Mouse (Mus musculus): Measurements from ENCODE around the gene Crygc. TPM values are rescaled to one million over a fixed set of nuclear protein-coding genes. Genes with fewer than 3 reads are reported as not detected.

Gene Crygc
- total and polyA plus RNA-seq, 3 experiments: not detected

DNA sequence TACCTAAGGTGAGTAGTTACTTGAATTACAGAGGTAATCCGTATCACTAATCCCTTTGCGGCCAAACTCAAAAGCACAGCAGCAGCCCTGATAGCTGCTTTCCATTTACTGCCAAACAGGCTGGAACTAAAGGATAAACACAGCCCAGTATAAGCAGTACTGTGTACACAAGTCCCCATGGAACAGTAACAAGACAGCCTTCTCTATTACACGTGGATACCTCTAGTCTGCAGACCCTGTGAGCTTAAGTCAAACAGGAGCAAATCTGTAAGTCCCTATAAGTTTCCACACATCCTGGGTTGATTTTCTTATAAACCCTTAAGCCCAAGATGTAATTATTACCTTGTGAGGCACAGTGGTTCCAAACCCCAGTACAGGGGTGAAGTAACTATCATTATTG, 38.0 kb downstream of the Crygc start:
- Histone ChIP-seq H3K4me3 (ENCODE audit: low read depth, low read length) (no peak overlapping the region), H3K9me3 (replicated peaks) (no peaks in the 10 kb centered on the region), H3K4me1 (ENCODE audit: insufficient read depth, low read depth, low read length) (no peaks in the 10 kb centered on the region), H3K36me3 (replicated peaks) (no peaks in the 10 kb centered on the region), H3K27me3 (ENCODE audit: insufficient read depth, low read length) (0 out of 2 replicates have a peak, but pooled peaks cover 8% of the 10 kb centered on the region)
- TF ChIP-seq GATA1 (IDR thresholded peaks at IDR 0.05; ENCODE audit: borderline replicate concordance, low read length): no peak
- TF ChIP-seq POLR2AphosphoS5 (IDR thresholded peaks at IDR 0.05; ENCODE audit: insufficient replicate concordance, low read depth, low read length): no peak
- TF ChIP-seq CTCF (IDR thresholded peaks at IDR 0.05; ENCODE audit: low read depth, low read length): no peak
- TF ChIP-seq TAL1 (conservative IDR thresholded peaks at IDR 0.05; ENCODE audit: low read depth, low read length): no peak
- no peak for TF ChIP-seq GATA2 (IDR thresholded peaks at IDR 0.05; ENCODE audit: borderline replicate concordance, low read depth, low read length)
- no peak for DNase-seq (ENCODE audit: low spot score)
- no peak for ATAC-seq (ENCODE audit: extremely low read depth, insufficient number of reproducible peaks, low FRiP score, poor library complexity, severe bottlenecking)

- no peaks in the 10 kb centered on the region for H3K36me3 ChIP-seq (replicated peaks)
- H3K4me1 ChIP-seq (ENCODE audit: insufficient read depth, low read depth, low read length): no peaks in the 10 kb centered on the region
- ATAC-seq (ENCODE audit: extremely low read depth, insufficient number of reproducible peaks, low FRiP score, poor library complexity, severe bottlenecking) (no peak), DNase-seq (ENCODE audit: low spot score) (no peak)
- no peaks in the 10 kb centered on the region for H3K9me3 ChIP-seq (replicated peaks)
- H3K4me3 ChIP-seq (ENCODE audit: low read depth, low read length): no peak within 1 kb of the TSS
- TF ChIP-seq POLR2AphosphoS5 (IDR thresholded peaks at IDR 0.05; ENCODE audit: insufficient replicate concordance, low read depth, low read length): no peak
- no peak for TF ChIP-seq CTCF (IDR thresholded peaks at IDR 0.05; ENCODE audit: low read depth, low read length)
- no peak for TF ChIP-seq TAL1 (conservative IDR thresholded peaks at IDR 0.05; ENCODE audit: low read depth, low read length)
- no peak for TF ChIP-seq GATA2 (IDR thresholded peaks at IDR 0.05; ENCODE audit: borderline replicate concordance, low read depth, low read length)
- no peak for TF ChIP-seq GATA1 (IDR thresholded peaks at IDR 0.05; ENCODE audit: borderline replicate concordance, low read length)
- H3K27me3 ChIP-seq (ENCODE audit: insufficient read depth, low read length): peaks cover 2% of the 10 kb centered on the region; the same call in 1 of the 2 replicates
Observed at GRCm38 (mm10) chr1:65032641-65033040, 40.8 kb downstream of the Crygc start, which contains the start of gene Akr1cl. Gene Akr1cl, minus strand, starts transcription at chr1:65032759.

DNA sequence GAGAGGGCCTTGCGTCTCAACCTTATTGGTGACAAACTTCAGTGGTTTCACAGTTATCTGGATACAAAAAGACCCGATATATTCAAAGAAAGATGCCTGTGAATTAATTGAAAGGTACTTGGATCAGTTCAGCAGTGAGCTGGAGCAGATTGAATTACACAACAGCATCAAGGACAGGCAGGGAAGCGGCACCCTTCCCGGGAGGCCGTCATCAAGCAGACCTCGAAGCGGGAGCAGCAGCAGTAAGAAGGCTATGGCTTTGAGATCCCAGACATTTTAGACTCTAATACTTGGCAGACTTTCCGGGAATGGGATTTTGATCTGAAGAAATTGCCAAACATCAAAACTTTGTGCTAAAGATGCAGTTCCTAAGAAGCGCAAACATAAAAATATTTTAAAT, 45.3 kb downstream of the Crygc start:
- no peaks in the 10 kb centered on the region for H3K9me3 ChIP-seq (replicated peaks)
- H3K27me3 ChIP-seq (ENCODE audit: insufficient read depth, low read length): peaks cover 5% of the 10 kb centered on the region
- DNase-seq (ENCODE audit: low spot score) (no peak), ATAC-seq (ENCODE audit: extremely low read depth, insufficient number of reproducible peaks, low FRiP score, poor library complexity, severe bottlenecking) (no peak)
- no peak overlapping the region for H3K4me3 ChIP-seq (ENCODE audit: low read depth, low read length)
- no peaks in the 10 kb centered on the region for H3K4me1 ChIP-seq (ENCODE audit: insufficient read depth, low read depth, low read length)
- no peaks in the 10 kb centered on the region for H3K36me3 ChIP-seq (replicated peaks)
- no peak for TF ChIP-seq POLR2AphosphoS5 (IDR thresholded peaks at IDR 0.05; ENCODE audit: insufficient replicate concordance, low read depth, low read length)

Other genes with a start within 250 kb of the Crygc start
- 25.8 and 33.5 TPM in 2 replicates for gene Plekhm3, start 116.9 kb downstream of the Crygc start, total RNA-seq (2014; fragmentation: Nextera tagmentation)
- gene Plekhm3, start 116.9 kb downstream of the Crygc start, total RNA-seq (2017): 5.6 and 8.0 TPM in 2 replicates
- gene Plekhm3, start 116.9 kb downstream of the Crygc start, polyA plus RNA-seq (2012): 2.9 and 3.0 TPM in 2 replicates
- gene Akr1cl, start 40.9 kb downstream of the Crygc start, total RNA-seq (2014; fragmentation: Nextera tagmentation): not detected in 2 replicates
- gene Akr1cl, start 40.9 kb downstream of the Crygc start, total RNA-seq (2017): 0.27 and 0.46 TPM in 2 replicates
- gene Akr1cl, start 40.9 kb downstream of the Crygc start, polyA plus RNA-seq (2012): not detected in 2 replicates
- not detected in 2 replicates for gene Cryge, start 22.5 kb downstream of the Crygc start, total RNA-seq (2014; fragmentation: Nextera tagmentation)
- gene Cryge, start 22.5 kb downstream of the Crygc start, total RNA-seq (2017): 0.76 TPM in 1 of 2 replicates, not detected in the other
- not detected in 2 replicates for gene Cryge, start 22.5 kb downstream of the Crygc start, polyA plus RNA-seq (2012)
- not detected in 2 replicates for gene Crygd, start 10.2 kb downstream of the Crygc start, total RNA-seq (2014; fragmentation: Nextera tagmentation)
- 0.49 TPM in 1 of 2 replicates, not detected in the other for gene Crygd, start 10.2 kb downstream of the Crygc start, total RNA-seq (2017)
- not detected in 2 replicates for gene Crygd, start 10.2 kb downstream of the Crygc start, polyA plus RNA-seq (2012)
- gene Crygb, start 8.6 kb upstream of the Crygc start, total RNA-seq (2014; fragmentation: Nextera tagmentation): not detected in 2 replicates
- gene Crygb, start 8.6 kb upstream of the Crygc start, total RNA-seq (2017): not detected in 2 replicates
- not detected in 2 replicates for gene Crygb, start 8.6 kb upstream of the Crygc start, polyA plus RNA-seq (2012)
- gene Cryga, start 29.7 kb upstream of the Crygc start, total RNA-seq (2014; fragmentation: Nextera tagmentation): not detected in 2 replicates
- not detected in 2 replicates for gene Cryga, start 29.7 kb upstream of the Crygc start, total RNA-seq (2017)
- gene Cryga, start 29.7 kb upstream of the Crygc start, polyA plus RNA-seq (2012): not detected in 2 replicates
- gene Gm28845, start 45.9 kb upstream of the Crygc start, total RNA-seq (2014; fragmentation: Nextera tagmentation): not detected in 2 replicates
- gene Gm28845, start 45.9 kb upstream of the Crygc start, total RNA-seq (2017): not detected in 2 replicates
- gene Gm28845, start 45.9 kb upstream of the Crygc start, polyA plus RNA-seq (2012): not detected in 2 replicates
- gene D630023F18Rik, start 49.5 kb upstream of the Crygc start, total RNA-seq (2014; fragmentation: Nextera tagmentation): 1.1 TPM in 1 of 2 replicates, not detected in the other
- 0.05 and 0.06 TPM in 2 replicates for gene D630023F18Rik, start 49.5 kb upstream of the Crygc start, total RNA-seq (2017)
- gene D630023F18Rik, start 49.5 kb upstream of the Crygc start, polyA plus RNA-seq (2012): 0.07 TPM in 1 of 2 replicates, not detected in the other
- 24.2 and 29.9 TPM in 2 replicates for gene Idh1, start 112.8 kb upstream of the Crygc start, total RNA-seq (2014; fragmentation: Nextera tagmentation)
- 102 and 111 TPM in 2 replicates for gene Idh1, start 112.8 kb upstream of the Crygc start, total RNA-seq (2017)
- 1.2 and 1.9 TPM in 2 replicates for gene Idh1, start 112.8 kb upstream of the Crygc start, polyA plus RNA-seq (2012)
- 81.1 and 84.0 TPM in 2 replicates for gene Pikfyve, start 113.0 kb upstream of the Crygc start, total RNA-seq (2014; fragmentation: Nextera tagmentation)
- gene Pikfyve, start 113.0 kb upstream of the Crygc start, total RNA-seq (2017): 81.3 and 95.4 TPM in 2 replicates
- 54.1 and 56.3 TPM in 2 replicates for gene Pikfyve, start 113.0 kb upstream of the Crygc start, polyA plus RNA-seq (2012)
- not detected in 2 replicates for gene Pth2r, start 208.4 kb upstream of the Crygc start, total RNA-seq (2014; fragmentation: Nextera tagmentation)
- gene Pth2r, start 208.4 kb upstream of the Crygc start, total RNA-seq (2017): not detected in 2 replicates
- gene Pth2r, start 208.4 kb upstream of the Crygc start, polyA plus RNA-seq (2012): not detected in 2 replicates

Measured in G1E (cell line).